Mouse (Mus musculus) lung, embryonic 15.5 days (tissue): ENCODE data around the gene Ddx3x. TPM values are rescaled to one million over a fixed set of nuclear protein-coding genes. Genes with fewer than 3 reads are reported as not detected.
"Not testable (repeated sequence)": the region's sequence is repeated elsewhere in the genome, so short reads cannot be mapped to it uniquely, and the experiment has no call there.

Experiments used
- ATAC-seq: fragments of 200-750 bp; cut with Nextera tagmentation; 2 replicates; pipeline ENCODE4 v1.8.0; 2017; ENCODE audit warnings: moderate number of reproducible peaks, borderline replicate concordance; ENCODE audit not compliant: low FRiP score, low TSS enrichment; ENCODE audit errors: extremely low read depth
- H3K27ac ChIP-seq: fragments of 300-500 bp; sonication (generic); 2 replicates; pipeline ENCODE4 v1.5.1; 2015; ENCODE audit warnings: moderate library complexity, mild to moderate bottlenecking, inconsistent platforms
- H3K27me3 ChIP-seq: fragments of 300-500 bp; sonication (generic); 2 replicates; pipeline ENCODE4 v1.6.1; 2015; ENCODE audit warnings: inconsistent platforms
- H3K36me3 ChIP-seq: fragments of 300-500 bp; sonication (generic); 2 replicates; pipeline ENCODE4 v1.6.1; 2015; ENCODE audit warnings: inconsistent platforms
- H3K4me1 ChIP-seq: fragments of 300-500 bp; sonication (generic); 2 replicates; pipeline ENCODE4 v1.6.1; 2015; ENCODE audit warnings: inconsistent platforms
- H3K4me2 ChIP-seq: fragments of 300-500 bp; sonication (generic); 2 replicates; pipeline ENCODE4 v1.6.1; 2015; ENCODE audit warnings: inconsistent platforms, mild to moderate bottlenecking, moderate library complexity
- H3K4me3 ChIP-seq: fragments of 300-500 bp; sonication (generic); 2 replicates; pipeline ENCODE4 v1.5.1; 2015; ENCODE audit warnings: mild to moderate bottlenecking, inconsistent platforms
- H3K9ac ChIP-seq: fragments of 300-500 bp; sonication (generic); 2 replicates; pipeline ENCODE4 v1.6.1; 2015; ENCODE audit warnings: inconsistent platforms
- H3K9me3 ChIP-seq: fragments of 300-500 bp; sonication (generic); 2 replicates; pipeline ENCODE4 v1.6.1; 2016; ENCODE audit warnings: inconsistent platforms
- WGBS: fragments of 180-500 bp; shearing (Covaris S2); methylation state at CpG from one replicate; pipeline ENCODE4 v1.1.7; 2015; 5-methylcytosine and 5-hydroxymethylcytosine counted together
- polyA plus RNA-seq: library from polyadenylated mRNA; unstranded; fragments of >200 nt; fragmentation: Nextera tagmentation; extraction: Ambion mirVana; gene quantifications from 2 replicates; pipeline ENCODE4 v1.2.1, GENCODE M21; 2015

Ddx3x gene
- polyA plus RNA-seq, 1 experiment from 2014 or later, result 125 TPM

GRCm38 (mm10) chrX:13285772-13286171, 5.0 kb downstream of the Ddx3x start:
- peaks cover 40% of the 10 kb centered on the region for H3K36me3 ChIP-seq
- H3K9me3 ChIP-seq, result no peaks in the 10 kb centered on the region
- 77% methylated on average over 4 of the region's 4 CpGs for WGBS
- H3K4me3 ChIP-seq, result no peak overlapping the region
- no peaks in the 10 kb centered on the region for H3K27me3 ChIP-seq
- H3K27ac ChIP-seq, result no peak overlapping the region
- H3K4me2 ChIP-seq, result no peak overlapping the region
- no peak overlapping the region for H3K9ac ChIP-seq
- ATAC-seq, result no peak
- peaks cover 7% of the 10 kb centered on the region; the same call in 1 of the 2 replicates for H3K4me1 ChIP-seq

DNA sequence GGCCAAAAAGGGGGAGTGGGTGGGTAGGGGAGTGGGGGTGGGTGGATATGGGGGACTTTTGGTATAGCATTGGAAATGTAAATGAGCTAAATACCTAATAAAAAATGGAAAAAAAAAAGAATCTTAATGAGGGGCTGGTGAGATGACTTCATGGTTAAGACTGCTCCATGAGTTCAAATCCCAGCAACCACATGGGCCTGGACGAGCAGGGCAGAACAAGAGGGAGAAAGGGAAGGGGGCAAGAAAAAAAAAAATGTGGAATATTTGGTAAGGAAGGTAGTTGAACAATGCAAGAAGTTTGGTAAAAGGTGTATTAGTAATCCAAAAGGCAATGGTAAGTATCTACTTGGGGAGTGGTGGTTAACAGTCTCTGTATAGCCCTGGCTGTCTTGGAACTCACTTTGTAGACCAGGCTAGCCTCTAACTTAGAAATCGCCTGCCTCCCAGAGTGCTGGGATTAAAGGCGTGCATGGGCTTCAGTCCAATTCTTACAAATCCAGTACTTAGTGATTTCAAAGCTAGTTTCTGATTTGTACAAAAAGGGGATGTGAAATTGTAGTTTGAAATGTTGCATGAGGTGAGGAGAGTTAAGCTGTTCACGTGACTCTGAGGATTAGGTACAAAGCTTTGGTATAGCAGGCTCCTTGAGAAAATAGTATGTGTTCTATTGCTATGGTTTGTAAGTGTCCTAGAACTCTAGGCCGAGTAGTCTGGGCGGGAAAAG, 13.9 kb downstream of the Ddx3x start:
- WGBS, result 31% methylated on average over 6 of the region's 6 CpGs
- ATAC-seq, result peak; percentile 39; the same call in 1 of the 2 replicates
- no peak overlapping the region for H3K9ac ChIP-seq
- no peak overlapping the region for H3K4me3 ChIP-seq
- no peak overlapping the region for H3K4me2 ChIP-seq
- no peak overlapping the region for H3K27ac ChIP-seq
- H3K27me3 ChIP-seq, result no peaks in the 10 kb centered on the region
- no peaks in the 10 kb centered on the region for H3K9me3 ChIP-seq
- no peaks in the 10 kb centered on the region for H3K4me1 ChIP-seq
- peaks cover 29% of the 10 kb centered on the region for H3K36me3 ChIP-seq

DNA sequence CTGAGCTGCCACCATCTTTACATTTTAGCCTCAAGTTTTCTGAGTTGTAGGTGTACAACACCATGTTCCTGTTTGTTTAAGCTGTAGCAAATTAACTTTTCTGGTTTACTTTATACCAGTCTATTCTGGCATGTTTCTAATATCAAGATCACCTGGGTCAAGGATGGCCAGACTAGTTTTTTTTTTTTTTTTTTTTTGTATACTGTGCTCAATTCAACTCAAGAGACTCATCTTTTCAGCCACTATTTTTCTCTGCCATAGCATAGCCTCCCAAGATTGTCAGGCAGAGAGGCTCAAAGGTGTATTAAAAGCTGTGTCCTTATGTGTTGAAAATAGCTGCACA, 14.4 kb downstream of the Ddx3x start:
- no peak overlapping the region for H3K4me3 ChIP-seq
- H3K4me1 ChIP-seq, result no peaks in the 10 kb centered on the region
- peaks cover 25% of the 10 kb centered on the region for H3K36me3 ChIP-seq
- H3K27ac ChIP-seq, result no peak overlapping the region
- no peaks in the 10 kb centered on the region for H3K9me3 ChIP-seq
- ATAC-seq, result peak; percentile 11; the same call in 1 of the 2 replicates
- H3K4me2 ChIP-seq, result no peak overlapping the region
- H3K9ac ChIP-seq, result no peak overlapping the region
- H3K27me3 ChIP-seq, result no peaks in the 10 kb centered on the region

DNA sequence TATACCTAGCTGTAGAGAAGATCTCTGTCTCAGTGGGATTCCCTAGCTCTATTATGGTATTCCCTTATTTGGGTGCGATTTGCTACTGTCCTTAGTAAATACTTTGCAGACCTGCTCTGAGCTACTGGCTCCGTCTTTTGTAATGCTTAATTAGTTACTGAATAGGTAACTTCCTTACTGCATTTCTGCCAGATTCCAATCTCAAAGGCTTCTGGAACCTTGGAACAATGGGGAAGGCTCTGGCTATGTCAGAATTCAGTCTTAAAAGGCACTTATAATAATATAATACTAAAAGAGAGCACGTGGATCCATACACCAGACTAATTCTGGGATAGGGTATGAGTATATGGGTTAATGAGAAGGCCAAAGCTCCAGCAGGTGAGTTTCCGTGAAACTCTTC, 15.5 kb downstream of the Ddx3x start:
- ATAC-seq, H3K9me3 ChIP-seq: not testable (repeated sequence)
- 26% methylated on average over 4 of the region's 4 CpGs for WGBS

DNA sequence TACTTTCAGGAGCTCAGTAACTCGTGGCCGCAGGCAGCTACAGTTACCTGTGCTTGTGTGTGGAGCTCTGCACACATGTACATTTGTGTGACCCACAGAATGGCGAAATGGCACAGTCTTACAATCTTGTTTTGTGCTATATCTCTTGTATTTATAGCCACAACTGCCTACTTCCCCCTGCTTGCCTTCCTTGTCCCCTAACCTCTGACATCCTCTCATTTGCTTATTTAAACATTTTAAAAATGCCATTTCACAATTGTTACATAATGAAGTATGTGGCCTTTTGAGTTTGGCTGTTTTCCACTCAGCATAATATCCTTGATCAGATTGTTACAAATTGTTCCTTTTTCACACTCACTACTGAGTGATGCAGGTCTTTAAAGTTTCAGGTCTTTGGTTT, 25.4 kb downstream of the Ddx3x start:
- H3K27me3 ChIP-seq, result no peaks in the 10 kb centered on the region
- no peak for ATAC-seq
- 75% methylated on average over 3 of the region's 3 CpGs for WGBS
- no peak overlapping the region for H3K27ac ChIP-seq
- no peak overlapping the region for H3K9ac ChIP-seq
- no peak overlapping the region for H3K4me3 ChIP-seq
- no peaks in the 10 kb centered on the region for H3K9me3 ChIP-seq
- H3K4me1 ChIP-seq, result no peaks in the 10 kb centered on the region
- H3K4me2 ChIP-seq, result no peak overlapping the region
- H3K36me3 ChIP-seq, result no peaks in the 10 kb centered on the region

More for the DNA sequence above, 15.5 kb downstream of the Ddx3x start:
- peaks cover 16% of the 10 kb centered on the region for H3K36me3 ChIP-seq
- H3K4me2 ChIP-seq, H3K9ac ChIP-seq, H3K27ac ChIP-seq, H3K4me3 ChIP-seq, H3K27me3 ChIP-seq, H3K4me1 ChIP-seq: not testable (repeated sequence)

DNA sequence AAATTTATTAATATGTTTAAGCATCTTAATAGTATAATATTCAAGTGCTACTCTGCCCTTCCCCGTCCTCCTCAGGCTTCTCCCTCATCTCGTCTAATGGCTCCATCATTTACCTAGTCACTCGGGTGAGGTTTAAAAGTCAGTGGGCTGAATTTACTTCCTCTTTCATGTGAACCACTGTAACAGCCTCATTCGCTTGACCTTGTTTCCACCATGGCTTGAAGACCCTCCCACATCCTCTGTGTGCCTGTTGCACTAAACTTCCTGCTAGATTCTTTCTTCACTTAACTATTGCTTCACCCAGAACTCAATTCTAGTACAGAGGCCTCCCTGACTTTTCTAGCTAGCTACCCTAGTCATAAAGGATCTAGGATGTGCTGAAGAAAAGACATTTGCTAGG, 30.6 kb downstream of the Ddx3x start:
- no peaks in the 10 kb centered on the region for H3K36me3 ChIP-seq
- no peak overlapping the region for H3K9ac ChIP-seq
- WGBS, result 62% methylated on average over 4 of the region's 4 CpGs
- H3K4me2 ChIP-seq, result no peak overlapping the region
- H3K9me3 ChIP-seq, result no peaks in the 10 kb centered on the region
- no peaks in the 10 kb centered on the region for H3K4me1 ChIP-seq
- H3K4me3 ChIP-seq, result no peak overlapping the region
- no peaks in the 10 kb centered on the region for H3K27me3 ChIP-seq
- no peak overlapping the region for H3K27ac ChIP-seq
- no peak for ATAC-seq

GRCm38 (mm10) chrX:13329611-13330010, 48.8 kb downstream of the Ddx3x start:
- Histone ChIP-seq H3K27me3 (no peaks in the 10 kb centered on the region), H3K27ac (no peak overlapping the region), H3K9ac (no peak overlapping the region), H3K4me2 (no peak overlapping the region), H3K4me3 (no peak overlapping the region), H3K4me1 (no peaks in the 10 kb centered on the region), H3K36me3 (no peaks in the 10 kb centered on the region), H3K9me3 (no peaks in the 10 kb centered on the region)
- ATAC-seq, result no peak
- 79% methylated on average over 7 of the region's 7 CpGs for WGBS

Other genes starting within 250 kb of the Ddx3x start
- 23.4 and 24.2 TPM in 2 replicates for gene Usp9x, start 209.5 kb upstream of the Ddx3x start, polyA plus RNA-seq
- gene Nyx, start 185.1 kb downstream of the Ddx3x start, polyA plus RNA-seq, result 0.05 TPM in 2 replicates